Mouse (Mus musculus) kidney, postnatal 0 days (tissue): ENCODE data around the gene Hcfc1. TPM values are rescaled to one million over a fixed set of nuclear protein-coding genes. Genes with fewer than 3 reads are reported as not detected.

Experiments
- ATAC-seq: fragments of 200-750 bp; cut with Nextera tagmentation; replicated peaks from 2 replicates; pipeline ENCODE4 v1.8.0; 2017; ENCODE audit warnings: low read depth, moderate number of reproducible peaks, moderate TSS enrichment, moderate library complexity; ENCODE audit not compliant: low FRiP score
- DNase-seq: peaks from one replicate; pipeline ENCODE4 v3.0.0-alpha.2; 2016; ENCODE audit warnings: low spot score
- H3K27ac ChIP-seq: fragments of 300-500 bp; sonication (generic); 2 replicates; pipeline ENCODE4 v1.5.1; 2014; ENCODE audit warnings: mild to moderate bottlenecking
- H3K27me3 ChIP-seq: fragments of 300-500 bp; sonication (generic); 2 replicates; pipeline ENCODE4 v1.6.1; 2014; ENCODE audit warnings: low read length, mixed read lengths; ENCODE audit not compliant: insufficient read depth
- H3K36me3 ChIP-seq: fragments of 300-500 bp; sonication (generic); 2 replicates; pipeline ENCODE4 v1.6.1; 2014; ENCODE audit warnings: low read length, mixed read lengths; ENCODE audit not compliant: insufficient read depth
- H3K4me1 ChIP-seq: fragments of 300-500 bp; sonication (generic); replicated peaks from 2 replicates; pipeline ENCODE4 v1.6.1; 2014; ENCODE audit warnings: antibody characterized with exemption, low read length, mixed read lengths; ENCODE audit not compliant: insufficient read depth
- H3K4me2 ChIP-seq: fragments of 300-500 bp; sonication (generic); 2 replicates; pipeline ENCODE4 v1.6.1; 2014; ENCODE audit warnings: mild to moderate bottlenecking, low read length, moderate library complexity, mixed read lengths
- H3K4me3 ChIP-seq: fragments of 300-500 bp; sonication (generic); replicated peaks from 2 replicates; pipeline ENCODE4 v1.5.1; 2014; ENCODE audit warnings: low read depth, low read length
- H3K9ac ChIP-seq: fragments of 300-500 bp; sonication (generic); 2 replicates; pipeline ENCODE4 v1.6.1; 2014; ENCODE audit warnings: low read depth, low read length
- H3K9me3 ChIP-seq: fragments of 300-500 bp; sonication (generic); replicated peaks from 2 replicates; pipeline ENCODE4 v1.6.1; 2016; ENCODE audit warnings: low read length, inconsistent platforms, mixed read lengths
- CTCF ChIP-seq: IDR thresholded peaks from 2 replicates; pipeline ENCODE4 v1.5.1; 2016; ENCODE audit warnings: antibody characterized with exemption, low read depth, mild to moderate bottlenecking, moderate library complexity
- WGBS: fragments of 180-500 bp; shearing (Covaris S2); extraction: QIAGEN DNeasy Blood & Tissue Kit; methylation state at CpG from one replicate; pipeline ENCODE4 v1.1.7; 2014; 5-methylcytosine and 5-hydroxymethylcytosine counted together
- polyA plus RNA-seq: library from polyadenylated mRNA; unstranded; fragments of >200 nt; fragmentation: Nextera tagmentation; extraction: Ambion mirVana; gene quantifications from 2 replicates; pipeline ENCODE4 v1.2.1, GENCODE M21; 2015

Gene Hcfc1
- polyA plus RNA-seq, 1 experiment from 2014 or later, result 32.1 TPM

- Histone ChIP-seq H3K9me3 (no peaks in the 10 kb centered on the region), H3K4me2 (no peak overlapping the region), H3K27ac (no peak overlapping the region), H3K27me3 (no peaks in the 10 kb centered on the region), H3K4me3 (no peak overlapping the region), H3K4me1 (no peaks in the 10 kb centered on the region), H3K9ac (no peak overlapping the region), H3K36me3 (no peaks in the 10 kb centered on the region)
- DNase-seq (peak; percentile 84), ATAC-seq (peak; percentile 75; the same call in 1 of the 2 replicates)
- WGBS, result 30% methylated on average over 8 of the region's 8 CpGs
- no peak for TF ChIP-seq CTCF
Measured at GRCm38 (mm10) chrX:73998911-73999869, 33.0 kb upstream of the Hcfc1 start.

GRCm38 (mm10) chrX:73977783-73978182 is 11.6 kb upstream of the Hcfc1 start:
- TF ChIP-seq CTCF, result no peak
- Histone ChIP-seq H3K36me3 (no peaks in the 10 kb centered on the region), H3K4me2 (no peak overlapping the region), H3K27ac (no peak overlapping the region), H3K9me3 (no peaks in the 10 kb centered on the region), H3K9ac (no peak overlapping the region), H3K4me1 (no peaks in the 10 kb centered on the region), H3K27me3 (no peaks in the 10 kb centered on the region), H3K4me3 (no peak overlapping the region)
- DNase-seq (no peak), ATAC-seq (no peak)
- WGBS, result 73% methylated on average over 1 of the region's 1 CpGs

- WGBS, result 91% methylated on average over 2 of the region's 2 CpGs
- Histone ChIP-seq H3K36me3 (no peaks in the 10 kb centered on the region), H3K27ac (no peak overlapping the region), H3K9ac (no peak overlapping the region), H3K4me1 (no peaks in the 10 kb centered on the region), H3K27me3 (no peaks in the 10 kb centered on the region), H3K4me2 (no peak overlapping the region), H3K4me3 (no peak overlapping the region), H3K9me3 (no peaks in the 10 kb centered on the region)
- DNase-seq (no peak), ATAC-seq (no peak)
- TF ChIP-seq CTCF, result no peak
Measured at GRCm38 (mm10) chrX:73976283-73976682, 10.1 kb upstream of the Hcfc1 start.

GRCm38 (mm10) chrX:73972774-73973173 is 6.6 kb upstream of the Hcfc1 start:
- H3K27ac ChIP-seq, result no peak overlapping the region
- H3K27me3 ChIP-seq, result no peaks in the 10 kb centered on the region
- DNase-seq (no peak), ATAC-seq (no peak)
- no peaks in the 10 kb centered on the region for H3K9me3 ChIP-seq
- no peaks in the 10 kb centered on the region for H3K36me3 ChIP-seq
- no peaks in the 10 kb centered on the region for H3K4me1 ChIP-seq
- H3K9ac ChIP-seq, result no peak overlapping the region
- no peak overlapping the region for H3K4me3 ChIP-seq
- WGBS, result 69% methylated on average over 4 of the region's 4 CpGs
- no peak overlapping the region for H3K4me2 ChIP-seq
- no peak for TF ChIP-seq CTCF

GRCm38 (mm10) chrX:73970781-73971180 is 4.6 kb upstream of the Hcfc1 start:
- TF ChIP-seq CTCF, result no peak
- Histone ChIP-seq H3K4me3 (no peak overlapping the region), H3K4me2 (no peak overlapping the region), H3K27me3 (no peaks in the 10 kb centered on the region), H3K36me3 (no peaks in the 10 kb centered on the region), H3K9ac (no peak overlapping the region), H3K4me1 (no peaks in the 10 kb centered on the region), H3K27ac (no peak overlapping the region), H3K9me3 (no peaks in the 10 kb centered on the region)
- ATAC-seq (no peak), DNase-seq (no peak)

- H3K36me3 ChIP-seq, result no peaks in the 10 kb centered on the region
- no peak overlapping the region for H3K27ac ChIP-seq
- H3K9me3 ChIP-seq, result no peaks in the 10 kb centered on the region
- TF ChIP-seq CTCF, result no peak
- WGBS, result 93% methylated on average over 2 of the region's 2 CpGs
- DNase-seq (no peak), ATAC-seq (no peak)
- no peaks in the 10 kb centered on the region for H3K4me1 ChIP-seq
- H3K9ac ChIP-seq, result no peak overlapping the region
- no peak overlapping the region for H3K4me3 ChIP-seq
- H3K27me3 ChIP-seq, result no peaks in the 10 kb centered on the region
- H3K4me2 ChIP-seq, result no peak overlapping the region
Measured at GRCm38 (mm10) chrX:73969729-73970128, 3.6 kb upstream of the Hcfc1 start.

GRCm38 (mm10) chrX:73969167-73969566 is 3.0 kb upstream of the Hcfc1 start:
- Histone ChIP-seq H3K9ac (no peak overlapping the region), H3K36me3 (no peaks in the 10 kb centered on the region), H3K27me3 (no peaks in the 10 kb centered on the region), H3K9me3 (no peaks in the 10 kb centered on the region), H3K4me3 (no peak overlapping the region), H3K27ac (no peak overlapping the region), H3K4me2 (no peak overlapping the region), H3K4me1 (no peaks in the 10 kb centered on the region; the same call in 1 of the 2 replicates)
- 89% methylated on average over 1 of the region's 1 CpGs for WGBS
- DNase-seq (no peak), ATAC-seq (no peak)
- no peak for TF ChIP-seq CTCF
